Mouse (Mus musculus) gastrocnemius, adult 8-10 months (tissue): Measurements from ENCODE around the gene Pf4. TPM values are rescaled to one million over a fixed set of nuclear protein-coding genes. Genes with fewer than 3 reads are reported as not detected.

Experiments
- DNase-seq, 2 experiments: peaks; one replicate each; pipeline ENCODE4 v3.0.0; 2022; ENCODE audit warnings: low spot score in 2 of 2
- total RNA-seq, 4 experiments: library from RNA; stranded (reverse); gene quantifications; 2 replicates each; pipeline ENCODE4 v1.2.4; 2022

Gene Pf4
- total RNA-seq, result 10 to 100 TPM in 1 of 4 experiments, 1 to 10 TPM in 3; 1.9 to 12.2 (median 6.2) TPM

DNA sequence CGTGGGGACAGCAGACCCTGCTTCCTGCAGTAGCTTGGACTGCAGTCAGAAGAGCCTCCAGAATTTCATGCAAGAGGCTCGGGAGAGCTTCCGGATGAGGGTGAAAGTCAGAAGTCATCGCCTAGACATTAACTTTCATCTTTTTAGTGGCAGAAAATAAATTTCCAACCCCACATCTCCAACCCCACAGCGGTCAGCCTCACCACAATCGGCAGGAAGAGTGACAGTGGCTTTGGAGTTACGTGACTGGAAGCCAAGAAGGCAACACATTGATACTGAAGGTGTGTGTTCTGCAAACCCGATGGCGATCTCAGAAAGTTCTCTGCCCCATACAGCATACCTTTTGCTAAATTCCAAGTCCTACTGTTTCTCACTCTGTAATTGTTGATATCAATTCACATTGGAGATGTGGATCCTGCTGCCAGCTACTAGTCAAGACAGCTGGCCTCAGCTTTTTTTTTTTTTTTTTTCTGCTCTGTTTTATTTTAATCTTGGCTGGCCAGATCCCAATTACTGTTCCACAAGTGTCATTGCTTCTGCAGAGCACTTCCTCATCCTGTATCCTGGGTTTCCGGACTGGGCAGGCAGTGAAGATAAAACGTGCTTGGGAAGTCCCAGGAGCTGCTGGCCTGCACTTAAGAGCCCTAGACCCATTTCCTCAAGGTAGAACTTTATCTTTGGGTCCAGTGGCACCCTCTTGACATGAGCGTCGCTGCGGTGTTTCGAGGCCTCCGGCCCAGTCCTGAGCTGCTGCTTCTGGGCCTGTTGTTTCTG lies at the start of gene Pf4:
Pf4 (plus strand) TSS at position 556 of the 774 bp plus-strand sequence.
- no peak for DNase-seq

GRCm38 (mm10) chr5:90722656-90723055 lies 49.6 kb upstream of the Pf4 start:
- DNase-seq, result no peak

GRCm38 (mm10) chr5:90728254-90728653 lies 44.0 kb upstream of the Pf4 start:
- DNase-seq, result no peak

DNA sequence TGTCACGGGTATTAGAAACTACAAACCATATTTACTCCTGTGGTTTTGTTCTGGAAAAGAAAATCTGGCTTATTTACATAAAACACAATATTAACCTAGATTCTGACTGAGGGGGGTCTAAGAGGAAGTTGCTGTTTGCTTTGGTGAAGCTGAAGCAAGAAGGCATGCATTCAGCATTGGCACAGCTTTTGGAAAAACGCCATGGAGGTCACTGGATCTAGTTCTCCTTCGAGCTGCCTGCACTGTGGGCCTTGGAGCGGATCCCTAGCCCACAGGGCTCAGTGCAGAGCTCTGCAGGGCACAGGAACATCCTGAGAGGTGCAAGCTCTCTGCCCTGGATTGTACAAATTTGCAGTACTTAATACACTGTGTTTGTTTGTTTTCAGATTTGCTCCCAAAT lies 40.8 kb upstream of the Pf4 start:
- no peak for DNase-seq

DNA sequence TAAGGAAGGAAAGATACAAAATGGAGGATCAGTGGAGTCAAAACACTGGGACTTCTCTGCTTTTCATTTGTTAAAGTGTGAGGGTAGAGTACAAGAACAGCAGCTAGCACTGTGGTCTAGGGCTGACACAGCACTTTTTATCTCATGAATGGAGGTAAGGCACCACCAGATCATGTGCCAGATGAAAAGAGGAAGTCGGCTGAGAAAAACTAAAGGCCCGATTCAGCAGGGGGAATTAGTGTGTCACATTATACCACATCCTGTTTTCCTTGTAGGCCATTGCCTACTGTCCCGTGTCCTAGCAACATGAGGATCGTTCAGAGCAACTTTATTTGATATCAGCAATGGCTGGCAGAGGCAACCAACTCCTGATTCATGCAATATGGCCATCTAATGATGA lies 30.2 kb upstream of the Pf4 start:
- DNase-seq, result no peak

DNA sequence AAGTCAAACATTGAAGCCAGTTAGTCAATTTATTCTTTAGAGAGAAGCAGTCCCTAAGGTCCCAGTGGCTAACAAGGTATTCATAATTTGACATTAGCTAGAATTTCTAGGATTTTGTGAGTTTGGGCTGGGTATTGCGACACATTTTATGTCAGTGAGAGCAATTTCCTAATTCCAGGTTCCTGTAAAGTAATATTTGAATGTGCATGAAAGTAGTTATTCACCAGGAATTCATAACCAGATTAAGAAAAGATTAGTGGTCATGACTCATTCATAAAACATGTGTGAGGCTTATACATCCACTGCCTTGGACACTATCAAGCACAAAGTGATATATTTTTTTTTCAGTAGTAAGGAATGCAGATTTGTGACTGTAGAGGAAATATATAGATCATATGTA lies 18.3 kb upstream of the Pf4 start:
- no peak for DNase-seq

GRCm38 (mm10) chr5:90758020-90758605 lies 14.1 kb upstream of the Pf4 start:
- DNase-seq, result no peak

DNA sequence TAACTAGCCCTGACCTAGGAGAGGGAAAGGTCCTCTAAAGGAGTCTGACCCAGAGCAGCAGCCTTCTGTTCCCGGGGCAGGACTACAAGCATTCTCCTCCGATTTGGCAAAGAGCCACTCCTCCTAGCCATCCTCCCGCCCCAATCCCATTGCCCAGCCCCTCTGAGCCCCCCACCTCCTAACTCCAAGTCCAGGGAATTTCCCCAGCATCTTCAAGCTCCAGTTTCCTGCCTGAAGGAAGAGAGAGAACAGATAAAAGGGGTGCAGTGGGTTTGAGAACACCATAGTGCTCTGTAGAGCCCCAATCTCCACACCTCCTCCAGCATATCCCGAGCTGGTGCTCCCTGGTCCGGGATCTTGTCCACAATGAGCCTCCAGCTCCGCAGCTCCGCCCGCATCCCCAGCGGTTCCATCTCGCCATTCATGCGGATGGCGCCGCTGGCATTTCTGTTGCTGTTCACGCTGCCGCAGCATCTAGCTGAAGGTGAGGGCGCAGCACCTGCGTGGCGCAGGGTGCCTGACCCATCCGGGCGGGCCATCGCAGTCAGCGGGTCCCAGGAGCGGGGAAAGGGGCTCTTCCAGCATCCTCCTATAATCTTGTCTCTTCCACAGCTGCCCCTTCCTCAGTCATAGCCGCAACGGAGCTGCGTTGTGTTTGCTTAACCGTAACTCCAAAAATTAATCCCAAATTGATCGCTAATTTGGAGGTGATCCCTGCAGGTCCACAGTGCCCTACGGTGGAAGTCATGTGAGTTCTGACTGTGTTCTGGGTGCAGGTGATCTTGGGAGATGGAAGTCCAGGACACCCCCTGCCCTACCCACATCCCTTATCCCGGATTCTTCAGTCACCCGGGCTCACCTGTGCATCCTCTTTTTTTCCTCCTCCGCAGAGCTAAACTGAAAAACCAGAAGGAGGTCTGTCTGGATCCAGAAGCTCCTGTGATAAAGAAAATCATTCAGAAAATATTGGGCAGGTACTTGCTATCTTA lies 12.9 kb upstream of the Pf4 start, which contains the start of gene Cxcl5:
Cxcl5 (plus strand) TSS at position 284 of the 989 bp plus-strand sequence.
- no peak for DNase-seq

DNA sequence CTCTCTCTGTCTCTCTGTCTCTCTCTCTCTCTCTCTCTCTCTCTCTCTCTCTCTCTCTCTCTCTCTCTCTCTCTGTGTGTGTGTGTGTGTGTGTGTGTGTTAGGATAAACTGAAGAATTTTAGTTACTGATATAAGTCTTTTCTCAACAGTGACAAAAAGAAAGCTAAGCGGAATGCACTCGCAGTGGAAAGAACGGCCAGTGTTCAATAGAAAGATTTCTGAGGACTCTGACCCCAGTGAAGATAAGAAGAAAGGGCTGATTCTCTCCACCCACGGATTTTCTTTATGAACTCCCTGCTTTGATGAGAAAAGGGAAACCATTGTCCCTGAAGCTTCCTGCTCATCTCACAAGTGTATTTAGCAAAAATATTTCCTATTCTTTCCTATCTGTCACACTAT lies 11.9 kb upstream of the Pf4 start:
- DNase-seq, result no peak

DNA sequence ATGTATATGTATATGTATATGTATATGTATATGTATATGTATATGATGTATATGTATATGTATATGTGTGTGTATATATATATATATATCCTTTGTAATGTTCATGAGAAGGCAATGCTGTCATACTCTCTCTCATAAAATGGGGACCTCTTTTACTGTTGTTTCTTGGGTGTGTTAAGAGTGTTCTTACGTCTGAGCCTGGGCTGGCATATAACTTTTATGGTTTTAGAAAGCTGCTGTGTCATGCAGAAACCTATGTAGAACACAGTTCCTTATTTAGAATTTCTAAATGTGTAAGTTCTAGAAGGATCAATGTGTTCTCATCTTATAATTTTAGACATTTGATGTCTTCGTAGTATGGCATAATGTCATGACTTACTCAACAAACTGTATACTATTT lies 11.4 kb upstream of the Pf4 start:
- no peak for DNase-seq

DNA sequence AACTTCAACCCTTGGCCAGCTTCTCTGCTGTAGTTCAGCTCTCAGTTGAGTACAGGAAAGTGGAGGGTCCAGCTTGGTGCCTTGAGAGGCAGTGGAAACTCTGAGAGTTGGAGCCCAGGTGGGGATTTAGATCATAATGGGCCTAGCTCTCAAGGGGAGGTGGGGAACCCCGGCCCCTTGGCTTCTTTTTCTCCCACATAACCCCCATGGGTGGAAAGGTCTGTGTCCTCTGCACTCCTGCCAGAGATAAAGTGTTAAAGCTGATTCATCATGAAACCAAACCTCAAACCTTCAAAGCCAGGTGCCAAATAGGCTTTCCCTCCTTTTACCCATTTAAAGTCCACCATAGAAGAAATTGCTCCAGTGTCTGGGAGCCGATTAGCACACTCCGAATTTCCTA lies 10.4 kb upstream of the Pf4 start:
- DNase-seq, result no peak

DNA sequence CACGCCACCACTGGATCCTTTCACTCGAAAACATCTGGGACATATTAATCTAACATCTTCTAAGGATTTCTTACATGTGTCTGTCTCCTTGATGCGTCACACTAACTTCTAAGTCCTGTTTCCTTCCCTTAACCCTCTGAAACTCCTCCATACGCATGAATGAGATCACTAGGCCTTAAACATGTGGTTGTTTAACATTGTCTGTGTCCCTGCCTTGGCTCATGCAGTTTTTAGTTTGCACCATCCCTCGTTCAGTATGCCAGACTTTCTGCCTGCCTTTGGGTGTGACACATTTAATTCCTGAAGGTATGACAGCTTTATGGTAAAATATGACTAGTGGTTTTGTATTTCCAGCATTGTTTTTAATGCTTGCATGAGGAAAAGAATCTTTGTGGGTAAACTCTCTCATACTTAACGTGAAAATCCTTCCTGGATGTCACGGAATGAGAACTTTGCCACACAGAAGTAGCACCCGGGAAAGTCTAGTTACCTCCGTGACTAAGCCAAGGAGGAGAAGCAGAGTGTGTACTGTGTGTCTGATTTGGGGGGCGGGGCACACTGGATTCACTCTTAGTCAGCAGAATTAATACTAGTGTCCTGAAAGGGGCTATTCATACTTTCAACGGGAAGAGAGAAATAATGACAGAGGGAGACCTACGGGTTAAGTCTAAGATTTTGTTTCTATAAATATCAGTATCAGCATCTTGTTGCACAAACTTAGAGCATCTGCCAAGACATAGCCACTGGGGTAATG lies 8.1 kb upstream of the Pf4 start:
- no peak for DNase-seq

- no peak for DNase-seq
Observed at GRCm38 (mm10) chr5:90765821-90766606, 6.2 kb upstream of the Pf4 start.

DNA sequence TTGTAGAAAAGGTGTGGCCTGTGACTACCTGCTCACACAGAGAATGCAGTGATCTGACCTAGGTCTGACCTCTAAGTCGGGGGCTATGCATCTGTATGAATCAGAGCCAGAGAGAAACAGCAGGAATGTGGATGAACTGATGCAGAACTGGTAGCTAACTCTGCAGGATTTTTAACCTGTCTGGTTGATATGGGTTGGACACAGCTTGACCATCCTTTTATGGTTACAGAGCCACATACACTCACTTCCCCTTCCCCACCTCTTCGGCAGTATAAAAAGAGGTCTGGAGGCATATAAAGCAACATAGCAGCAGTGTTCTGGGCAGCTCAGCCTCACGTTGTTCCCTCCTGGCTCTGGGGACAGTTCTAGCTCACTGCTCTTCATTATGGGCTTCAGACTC lies 4.0 kb upstream of the Pf4 start, which contains the start of gene Ppbp:
Ppbp (plus strand) TSS at position 301 of the 400 bp plus-strand sequence.
- no peak for DNase-seq

- no peak for DNase-seq
Observed at GRCm38 (mm10) chr5:90771369-90771768, 866 bp upstream of the Pf4 start.

GRCm38 (mm10) chr5:90775562-90775961 lies 3.3 kb downstream of the Pf4 start:
- no peak for DNase-seq

DNA sequence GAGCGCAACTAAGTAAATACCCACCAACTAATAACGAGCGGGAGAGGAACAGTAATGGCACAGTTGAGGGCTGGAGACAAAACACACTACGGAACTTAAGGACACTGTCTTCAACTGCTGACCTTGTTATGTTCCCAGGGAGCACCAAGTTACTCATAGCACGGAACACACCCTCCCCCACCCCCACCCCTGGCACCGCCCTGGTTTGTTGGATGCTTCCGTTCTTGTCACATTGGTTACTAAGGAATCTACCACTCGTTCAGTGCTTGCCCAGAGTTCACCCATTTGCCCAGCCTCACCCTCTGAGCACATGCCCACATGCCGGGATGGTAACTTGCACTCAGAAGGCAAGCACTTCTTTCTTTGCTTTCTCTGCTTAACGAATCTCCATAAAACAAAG lies 5.4 kb downstream of the Pf4 start:
- no peak for DNase-seq

DNA sequence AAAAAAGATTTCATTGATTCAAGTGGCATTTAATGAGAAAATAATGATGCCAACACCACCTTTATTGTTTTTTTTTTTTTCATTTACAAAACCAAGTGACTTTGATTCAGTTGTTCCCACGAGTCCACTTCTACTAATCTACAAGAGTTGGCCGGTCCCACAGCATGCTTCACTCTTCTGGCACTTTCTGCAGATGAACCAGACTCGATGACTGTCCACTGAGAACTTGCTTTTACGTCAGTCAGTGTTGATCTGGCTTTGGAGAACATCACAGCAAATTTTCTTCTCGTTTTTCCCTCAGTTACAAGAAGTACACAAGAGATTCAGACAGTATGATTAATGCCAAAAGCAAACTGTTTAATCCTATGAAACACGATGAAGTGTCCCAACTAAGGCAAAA lies 6.6 kb downstream of the Pf4 start:
- DNase-seq, result no peak

- DNase-seq, result no peak
Observed at GRCm38 (mm10) chr5:90783697-90784096, 11.5 kb downstream of the Pf4 start.
